Mouse (Mus musculus) E14TG2a.4 (cell line): ENCODE measurements around the gene Sat1.

ENCODE experiments used
- H3K27me3 ChIP-seq: 2 replicates; pipeline ENCODE4 v1.6.1; 2014; ENCODE audit warnings: low read length, control low read depth; ENCODE audit not compliant: insufficient read depth
- H3K36me3 ChIP-seq: 2 replicates; pipeline ENCODE4 v1.6.1; 2014; ENCODE audit warnings: low read length, control low read depth; ENCODE audit not compliant: insufficient read depth
- H3K4me1 ChIP-seq: replicated peaks from 2 replicates; pipeline ENCODE4 v1.6.1; 2014; ENCODE audit warnings: low read depth, low read length, control low read depth
- H3K4me3 ChIP-seq: replicated peaks from 2 replicates; pipeline ENCODE4 v1.5.1; 2014; ENCODE audit warnings: mild to moderate bottlenecking, low read length
- H3K9me3 ChIP-seq: 2 replicates; pipeline ENCODE4 v1.6.1; 2014; ENCODE audit warnings: low read length, control low read depth
- CTCF ChIP-seq: conservative IDR thresholded peaks from 2 replicates; pipeline ENCODE4 v1.5.1; 2014; ENCODE audit warnings: low read length
- NANOG ChIP-seq: IDR thresholded peaks from 2 replicates; pipeline ENCODE4 v1.6.1; 2014; ENCODE audit warnings: borderline replicate concordance, low read length, mixed read lengths
- POU5F1 ChIP-seq: IDR thresholded peaks from 2 replicates; pipeline ENCODE4 v1.6.1; 2014; ENCODE audit warnings: low read length, borderline replicate concordance

Gene Sat1

GRCm38 (mm10) chrX:155171754-155172153 lies 44.5 kb downstream of the Sat1 start:
- Histone ChIP-seq H3K27me3 (no peaks in the 10 kb centered on the region), H3K4me3 (no peak overlapping the region), H3K36me3 (no peaks in the 10 kb centered on the region)

DNA sequence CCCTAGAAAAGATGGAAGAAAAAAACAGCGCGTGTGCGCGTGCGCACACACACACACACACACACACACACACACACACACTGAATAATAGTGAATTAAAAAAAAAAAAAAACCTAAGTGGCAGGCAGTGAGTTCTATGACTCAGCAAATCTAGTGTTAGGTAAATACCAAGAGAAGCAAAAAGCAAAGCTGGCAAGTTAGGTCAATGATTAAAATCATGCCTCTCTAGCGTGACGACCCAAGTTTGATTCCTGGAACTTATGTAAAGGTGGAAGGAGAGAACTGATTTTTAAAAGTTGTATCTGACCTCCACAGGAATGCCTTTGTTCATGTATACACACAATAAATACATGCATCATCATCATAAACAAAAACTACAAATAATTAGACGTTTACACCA lies 46.4 kb downstream of the Sat1 start:
- Histone ChIP-seq H3K36me3 (no peaks in the 10 kb centered on the region), H3K4me3 (no peak overlapping the region), H3K27me3 (no peaks in the 10 kb centered on the region), H3K9me3 (no peaks in the 10 kb centered on the region), H3K4me1 (no peaks in the 10 kb centered on the region)
- TF ChIP-seq CTCF (no peak), POU5F1 (no peak), NANOG (no peak)

More at GRCm38 (mm10) chrX:155171754-155172153, 44.5 kb downstream of the Sat1 start:
- no peaks in the 10 kb centered on the region for H3K9me3 ChIP-seq
- no peak for TF ChIP-seq NANOG
- no peak for TF ChIP-seq POU5F1
- no peak for TF ChIP-seq CTCF
- H3K4me1 ChIP-seq = no peaks in the 10 kb centered on the region

GRCm38 (mm10) chrX:155167667-155168066 lies 48.6 kb downstream of the Sat1 start:
- no peaks in the 10 kb centered on the region for H3K4me1 ChIP-seq
- no peak for TF ChIP-seq NANOG
- no peak overlapping the region for H3K4me3 ChIP-seq
- H3K9me3 ChIP-seq = no peaks in the 10 kb centered on the region
- H3K36me3 ChIP-seq = no peaks in the 10 kb centered on the region
- H3K27me3 ChIP-seq = no peaks in the 10 kb centered on the region

- Histone ChIP-seq H3K4me1 (no peaks in the 10 kb centered on the region), H3K36me3 (no peaks in the 10 kb centered on the region), H3K27me3 (no peaks in the 10 kb centered on the region), H3K4me3 (no peak overlapping the region), H3K9me3 (no peaks in the 10 kb centered on the region)
- TF ChIP-seq CTCF (no peak), POU5F1 (no peak), NANOG (no peak)
These were observed 49.9 kb downstream of the Sat1 start for GRCm38 (mm10) chrX:155166313-155166712.

DNA sequence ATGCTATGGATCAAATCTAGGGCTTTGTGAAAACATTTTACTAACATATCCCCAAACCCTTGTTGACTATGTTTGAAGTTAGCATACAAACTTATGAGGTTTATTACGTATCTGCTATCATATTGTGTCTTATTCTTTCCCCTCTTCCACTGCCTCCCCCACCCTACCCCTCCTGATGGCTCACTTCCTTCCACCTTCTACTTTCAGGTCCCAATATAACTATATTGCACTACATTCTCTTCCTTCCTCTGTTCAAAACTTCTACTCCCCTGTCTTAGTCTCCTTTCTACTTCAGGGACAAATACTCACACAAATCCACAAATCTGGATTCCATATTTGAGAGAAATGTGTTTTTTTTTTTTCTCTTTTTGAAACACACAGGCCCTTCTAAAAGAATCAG lies 52.7 kb downstream of the Sat1 start:
- Histone ChIP-seq H3K4me3 (no peak overlapping the region), H3K27me3 (no peaks in the 10 kb centered on the region), H3K36me3 (no peaks in the 10 kb centered on the region), H3K9me3 (no peaks in the 10 kb centered on the region), H3K4me1 (no peaks in the 10 kb centered on the region)
- TF ChIP-seq NANOG = no peak
- TF ChIP-seq CTCF = no peak
- no peak for TF ChIP-seq POU5F1
